Mouse (Mus musculus) bone marrow, adult 2 months (tissue): ENCODE data around the gene Gm27027.

Experiments used
- CTCF ChIP-seq: fragments of 200-500 bp; IDR thresholded peaks from 2 replicates; pipeline ENCODE4 v1.5.1; 2011; ENCODE audit warnings: low read length, control low read depth; ENCODE audit not compliant: control insufficient read depth, insufficient read depth
- POLR2A ChIP-seq: fragments of 200-500 bp; IDR thresholded peaks from 2 replicates; pipeline ENCODE4 v1.6.1; 2011; ENCODE audit warnings: low read depth, mild to moderate bottlenecking, control low read depth, low read length, borderline replicate concordance; ENCODE audit not compliant: control insufficient read depth

- TF ChIP-seq CTCF (no peak), POLR2A (no peak)
Observed at GRCm38 (mm10) chr2:93927701-93928437, 68.3 kb downstream of the Gm27027 start.
